Mouse (Mus musculus) layer of hippocampus, adult 11-12 months (tissue): ENCODE results near the gene Uxt.

Experiments used
- DNase-seq: peaks from one replicate; pipeline ENCODE4 v3.0.0; 2022; ENCODE audit warnings: low spot score

Uxt gene

DNA sequence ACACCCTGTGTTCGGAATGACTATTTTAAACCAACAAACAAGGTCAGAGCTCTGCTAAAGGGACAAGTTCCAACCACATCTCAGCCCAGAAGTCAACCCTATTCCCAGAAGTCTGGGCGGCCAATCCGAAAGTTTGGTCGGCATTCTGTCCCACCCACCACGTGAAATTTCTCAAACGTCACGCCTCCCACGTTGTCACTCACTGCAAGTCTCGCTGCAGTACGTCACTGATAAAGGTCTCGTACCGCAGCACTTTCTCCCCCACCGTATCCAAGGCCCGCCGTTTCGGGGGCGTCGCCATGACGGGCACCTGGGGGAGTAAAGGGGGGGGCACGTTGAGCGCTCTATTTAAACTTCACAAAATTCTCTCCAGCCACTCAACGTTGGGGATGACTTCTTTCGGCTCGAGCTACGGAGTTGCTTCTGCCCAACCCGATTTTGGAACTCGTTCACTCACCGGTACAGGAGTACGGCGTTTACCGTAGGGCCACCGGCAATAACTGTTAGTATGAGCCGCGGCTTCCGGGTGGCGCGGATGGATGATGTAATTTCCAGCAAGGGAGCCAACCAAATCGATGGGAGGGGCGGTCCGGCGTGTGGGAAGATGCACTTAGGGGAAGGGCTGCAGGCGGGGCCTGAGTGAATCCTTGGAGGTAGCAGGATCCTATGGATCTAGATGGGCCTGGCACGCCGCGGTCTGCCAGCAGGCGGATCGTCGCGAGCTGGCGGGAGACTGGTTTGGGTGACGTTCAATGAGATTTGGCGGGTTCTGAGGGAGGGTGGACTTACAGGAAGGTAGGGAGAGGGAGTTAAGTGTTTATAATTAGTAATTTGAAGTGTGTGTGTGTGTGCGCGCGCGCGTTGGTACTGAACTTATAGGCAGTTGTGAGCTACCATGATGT lies at the start of gene Uxt:
Gene Uxt, minus strand, starts transcription at position 541 of the 902 bp plus-strand sequence.
- DNase-seq: peak; percentile 87

DNA sequence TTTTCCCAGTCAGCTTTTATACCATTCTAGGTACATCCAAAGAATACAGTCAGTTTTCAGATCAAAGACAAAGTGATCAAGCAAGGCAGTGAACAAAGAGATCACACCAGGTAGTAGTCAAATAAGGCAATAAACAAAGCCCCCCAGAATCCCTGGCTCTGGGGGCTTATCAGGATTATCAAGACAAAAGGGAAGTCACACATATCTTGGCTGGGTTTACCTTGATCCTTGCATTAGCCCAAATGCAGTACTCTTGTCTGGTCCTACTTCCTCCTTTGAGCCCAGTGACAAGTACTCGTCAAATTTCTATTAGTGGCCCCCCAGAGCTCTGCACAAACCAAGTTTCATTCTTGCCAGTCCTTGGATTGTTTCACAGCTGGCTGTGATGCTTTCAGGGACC lies 19.1 kb upstream of the Uxt start:
- no peak for DNase-seq

DNA sequence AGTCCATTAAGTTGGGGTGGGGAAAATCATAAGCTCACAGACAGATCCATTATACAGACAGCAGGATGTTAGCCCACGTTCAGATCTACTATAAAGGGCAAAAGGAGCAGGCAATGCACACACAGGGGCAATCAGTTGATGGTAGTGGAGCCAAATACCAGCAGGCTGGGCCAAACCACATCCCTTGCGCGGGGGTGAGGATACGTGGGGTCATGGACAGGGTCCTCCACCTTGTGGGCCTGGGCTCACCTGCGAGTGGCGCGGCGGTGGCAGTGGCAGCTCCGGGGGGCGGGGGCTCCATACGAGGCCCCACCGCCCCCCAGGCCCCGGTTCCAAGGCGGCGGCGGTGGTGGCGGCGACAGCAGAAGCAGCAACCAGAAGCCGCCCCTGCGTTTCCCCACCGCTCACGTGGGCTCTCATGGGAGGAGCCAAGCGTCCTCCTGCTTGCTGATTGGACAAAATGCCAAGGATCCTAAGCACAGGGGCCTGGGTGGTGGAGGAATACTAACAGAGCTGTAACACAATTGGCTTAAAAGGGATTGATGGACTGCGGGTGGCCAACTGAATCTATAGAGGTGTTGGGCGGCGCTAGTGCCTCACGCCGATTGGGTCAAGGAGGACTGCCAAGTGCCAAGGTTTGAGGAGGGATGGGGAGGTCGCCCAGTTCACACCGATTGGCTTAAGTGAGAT lies 11.5 kb downstream of the Uxt start, which contains the start of gene Elk1:
Gene Elk1, minus strand, starts transcription at position 418 of the 690 bp plus-strand sequence.
- DNase-seq: peak; percentile 84

DNA sequence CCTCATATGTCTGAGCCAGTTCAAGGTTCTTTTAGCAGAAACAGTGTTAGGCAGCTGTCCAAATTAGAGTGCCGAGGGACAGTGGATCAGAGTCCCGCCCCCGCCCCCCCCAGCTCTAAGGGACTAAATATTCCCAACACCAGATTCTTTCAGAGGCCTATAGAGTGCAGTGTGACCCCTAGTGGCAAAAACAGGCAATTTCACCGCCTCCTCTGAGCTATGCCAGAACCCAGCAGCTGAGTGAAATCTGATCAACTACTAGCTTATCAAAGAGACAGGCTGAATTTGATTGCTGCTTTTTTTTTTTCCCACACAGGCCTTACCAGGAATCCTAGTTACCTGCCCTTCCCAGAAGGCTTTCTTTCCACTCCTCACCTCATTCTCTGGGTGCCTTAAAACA lies 15.8 kb downstream of the Uxt start:
- peak; percentile 68 for DNase-seq

DNA sequence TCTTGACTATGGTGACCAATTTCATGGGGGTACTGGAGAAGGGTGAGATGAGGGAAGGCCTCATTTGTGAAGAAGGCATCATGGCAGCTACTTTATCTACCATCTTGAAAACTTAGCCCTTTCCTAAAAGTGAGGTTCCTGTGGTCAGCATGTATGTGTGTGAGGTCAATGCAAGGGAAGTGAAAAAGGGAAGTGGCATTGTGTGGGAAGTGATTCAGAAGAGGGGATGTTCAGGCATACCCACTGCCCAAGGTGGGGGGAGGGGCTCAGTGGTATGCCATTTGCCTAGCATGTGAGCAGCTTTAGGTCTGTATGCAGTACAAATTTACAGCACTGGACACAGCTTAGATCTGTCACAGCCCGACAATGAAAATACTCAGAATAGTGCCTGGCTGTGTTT lies 29.9 kb downstream of the Uxt start:
- DNase-seq: peak; percentile 20

DNA sequence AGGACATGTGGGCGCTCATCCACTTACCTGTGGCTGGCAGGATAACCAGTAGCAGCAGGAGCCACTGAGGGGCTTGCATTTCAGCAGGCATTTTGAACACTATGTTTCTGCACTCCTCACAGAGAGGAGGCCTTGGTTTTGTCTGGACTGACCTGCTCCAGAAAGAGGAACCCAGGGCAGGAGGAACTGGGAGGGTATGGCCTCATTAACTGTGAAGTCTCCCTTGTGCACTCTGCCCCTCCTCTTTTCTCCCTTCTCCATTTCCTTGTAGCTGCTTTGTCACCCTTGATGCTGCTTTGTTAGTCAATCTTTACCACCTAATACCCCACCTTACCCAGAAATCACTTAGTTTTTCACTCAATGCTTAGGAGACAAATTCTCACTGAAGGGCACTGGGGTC lies 30.5 kb downstream of the Uxt start, which contains the start of gene Cfp:
Gene Cfp, minus strand, starts transcription at position 192 of the 400 bp plus-strand sequence.
- DNase-seq: no peak

DNA sequence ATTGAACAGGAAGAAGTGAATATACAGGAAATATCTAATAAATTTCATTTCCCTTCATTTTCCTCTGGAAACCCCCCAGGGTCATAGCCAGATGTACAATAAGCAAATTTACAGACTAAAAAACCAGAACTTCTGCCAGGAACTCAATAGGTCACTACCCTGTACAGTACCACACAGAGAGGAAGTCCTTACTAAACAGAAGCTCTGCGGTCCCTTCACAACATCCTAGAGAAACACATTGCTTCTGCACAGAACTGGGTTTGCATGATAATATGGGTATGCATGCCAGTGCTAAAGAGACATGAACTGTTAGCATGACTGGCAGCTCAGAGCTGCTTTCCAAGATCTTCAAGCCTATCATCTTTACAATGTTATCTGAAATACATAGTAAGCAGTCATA lies 32.0 kb downstream of the Uxt start:
- DNase-seq: no peak

DNA sequence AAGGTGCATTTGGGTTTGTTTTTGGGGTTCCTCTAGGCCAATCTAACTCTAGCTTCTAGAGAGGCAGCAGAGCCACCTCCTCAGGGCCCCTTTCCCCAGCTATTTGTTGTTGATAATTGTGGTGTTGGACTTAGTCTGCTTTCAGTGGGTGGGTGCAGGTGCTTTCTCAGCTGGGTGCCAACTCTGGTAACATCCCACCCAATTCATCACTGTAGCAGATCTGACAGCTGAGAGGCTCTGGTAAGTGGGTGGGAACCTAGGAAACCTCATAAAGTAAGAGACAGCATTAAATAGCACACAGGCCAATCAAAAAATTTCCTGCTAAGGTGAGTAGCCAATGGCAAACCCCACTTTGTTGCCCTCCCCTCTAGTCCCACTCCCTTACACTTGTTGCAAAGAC lies 36.8 kb downstream of the Uxt start:
- no peak for DNase-seq

GRCm38 (mm10) chrX:20923506-20923905 lies 38.3 kb downstream of the Uxt start:
- DNase-seq: no peak

- DNase-seq: no peak
Measured at GRCm38 (mm10) chrX:20921366-20921765, 40.5 kb downstream of the Uxt start.

GRCm38 (mm10) chrX:20920844-20921364 lies 40.9 kb downstream of the Uxt start, which contains the start of gene Syn1:
Gene Syn1 (minus strand): TSS chrX:20921004.
- peak; percentile 79 for DNase-seq

- DNase-seq: no peak
Measured at GRCm38 (mm10) chrX:20920249-20920843, 41.5 kb downstream of the Uxt start.

- DNase-seq: peak; percentile 16
Measured at GRCm38 (mm10) chrX:20915075-20915474, 46.7 kb downstream of the Uxt start.

GRCm38 (mm10) chrX:20913726-20914125 lies 48.1 kb downstream of the Uxt start:
- DNase-seq: no peak

GRCm38 (mm10) chrX:20910074-20910473 lies 51.7 kb downstream of the Uxt start:
- no peak for DNase-seq
